Mouse (Mus musculus): ENCODE results near the gene Spef2. TPM values are rescaled to one million over a fixed set of nuclear protein-coding genes. Genes with fewer than 3 reads are reported as not detected.

Spef2 gene
- polyA plus RNA-seq, 1 experiment from 2014 or later: 0.42 TPM

DNA sequence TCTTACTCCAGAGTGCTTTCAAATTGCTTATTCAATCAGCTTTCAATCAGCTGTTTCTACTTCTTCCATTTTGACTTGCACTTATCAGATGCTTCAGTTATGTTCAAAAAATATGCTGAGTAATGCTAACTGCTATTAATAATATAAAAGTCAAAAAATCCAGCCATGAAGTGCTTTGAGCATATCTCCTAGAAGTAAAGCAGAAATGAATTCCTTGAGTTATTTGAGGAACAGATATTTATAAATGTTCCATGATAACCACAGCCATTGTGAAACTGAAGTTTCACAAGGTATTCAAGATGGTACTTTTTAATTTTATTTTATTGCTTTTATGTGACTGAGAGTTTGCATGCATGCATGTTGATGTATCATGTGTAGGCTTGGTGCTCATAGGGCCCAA, 18.4 kb upstream of the Spef2 start:
- no peak overlapping the region for H3K27ac ChIP-seq
- DNase-seq (ENCODE audit: low spot score) (no peak), ATAC-seq (replicated peaks; ENCODE audit: low FRiP score, low read depth) (no peak)
- H3K9ac ChIP-seq (ENCODE audit: low read depth, low read length): no peak overlapping the region
- no peaks in the 10 kb centered on the region for H3K4me1 ChIP-seq (replicated peaks; ENCODE audit: insufficient read depth, low read length)
- H3K36me3 ChIP-seq (ENCODE audit: insufficient read depth, low read length): no peaks in the 10 kb centered on the region
- H3K9me3 ChIP-seq (replicated peaks; ENCODE audit: low read length): no peaks in the 10 kb centered on the region
- no peaks in the 10 kb centered on the region for H3K27me3 ChIP-seq (ENCODE audit: insufficient read depth, low read length)
- no peak overlapping the region for H3K4me2 ChIP-seq (ENCODE audit: low read length)
- TF ChIP-seq CTCF (IDR thresholded peaks at IDR 0.05; ENCODE audit: low read depth): no peak
- H3K4me3 ChIP-seq (replicated peaks; ENCODE audit: low read depth, low read length): no peak overlapping the region

DNA sequence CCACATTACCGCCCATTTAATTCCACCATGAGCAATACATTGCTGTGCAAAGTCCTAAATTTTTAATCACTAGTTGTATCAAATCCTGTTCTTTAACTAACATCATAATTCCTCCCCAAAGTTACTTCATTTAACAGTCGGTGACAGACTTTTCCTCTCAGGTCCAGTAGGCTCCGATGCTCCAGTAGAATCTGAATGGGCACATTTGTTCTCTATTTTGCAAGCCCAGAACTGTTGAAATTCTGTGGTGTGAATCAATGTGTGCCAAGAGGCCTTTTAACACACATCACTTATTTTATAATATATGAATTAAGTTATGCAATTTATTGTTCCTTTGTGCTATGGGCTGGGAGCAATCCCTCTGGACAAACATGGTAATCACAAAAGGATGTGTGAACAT, 2.3 kb upstream of the Spef2 start:
- WGBS: 93% methylated on average over 3 of the region's 3 CpGs
- no peaks in the 10 kb centered on the region for H3K4me1 ChIP-seq (replicated peaks; ENCODE audit: insufficient read depth, low read length)
- no peaks in the 10 kb centered on the region for H3K9me3 ChIP-seq (replicated peaks; ENCODE audit: low read length)
- no peak for DNase-seq (ENCODE audit: low spot score)
- H3K27me3 ChIP-seq (ENCODE audit: insufficient read depth, low read length): no peaks in the 10 kb centered on the region
- H3K27ac ChIP-seq: no peak overlapping the region
- TF ChIP-seq CTCF (IDR thresholded peaks at IDR 0.05; ENCODE audit: low read depth): no peak
- H3K9ac ChIP-seq (ENCODE audit: low read depth, low read length): no peak overlapping the region
- no peak for ATAC-seq (replicated peaks; ENCODE audit: low FRiP score, low read depth)
- no peak overlapping the region for H3K4me3 ChIP-seq (replicated peaks; ENCODE audit: low read depth, low read length)
- no peak overlapping the region for H3K4me2 ChIP-seq (ENCODE audit: low read length)
- no peaks in the 10 kb centered on the region for H3K36me3 ChIP-seq (ENCODE audit: insufficient read depth, low read length)

DNA sequence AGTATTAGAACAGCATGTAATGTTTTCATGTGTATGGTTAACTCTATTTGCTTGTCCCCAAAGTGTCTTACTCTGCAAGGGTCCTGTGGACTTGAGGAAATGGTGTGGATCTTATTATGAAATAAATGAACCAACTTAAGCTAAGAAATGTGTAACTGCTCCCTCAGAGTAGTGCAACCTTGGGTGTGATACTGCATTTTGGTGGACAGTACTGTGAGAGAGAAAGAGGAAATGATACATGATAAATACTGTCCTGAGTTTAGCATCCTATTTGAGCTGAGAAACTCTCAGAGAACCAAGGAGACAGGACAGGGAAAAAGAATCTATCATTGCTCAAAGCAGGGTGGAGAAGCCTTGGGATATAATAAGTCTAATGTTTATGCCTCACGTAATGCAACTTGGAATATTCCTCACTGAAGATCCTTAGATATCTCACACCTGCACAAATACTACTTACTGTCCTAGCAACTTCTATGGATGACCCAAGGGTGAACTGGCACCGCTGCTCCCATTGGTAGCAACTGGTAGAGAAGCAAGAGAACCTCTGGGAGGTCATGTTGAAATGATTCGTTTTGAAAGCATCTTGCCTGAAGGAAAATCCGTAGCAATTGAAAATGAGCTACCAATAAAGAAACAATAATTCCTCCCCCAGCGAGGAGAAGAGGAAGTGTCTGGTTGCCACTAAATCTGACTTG, 1.1 kb downstream of the Spef2 start:
- Histone ChIP-seq H3K36me3 (ENCODE audit: insufficient read depth, low read length) (no peaks in the 10 kb centered on the region), H3K27me3 (ENCODE audit: insufficient read depth, low read length) (no peaks in the 10 kb centered on the region), H3K9ac (ENCODE audit: low read depth, low read length) (no peak overlapping the region), H3K4me1 (replicated peaks; ENCODE audit: insufficient read depth, low read length) (no peaks in the 10 kb centered on the region), H3K9me3 (replicated peaks; ENCODE audit: low read length) (no peaks in the 10 kb centered on the region), H3K4me2 (ENCODE audit: low read length) (no peak overlapping the region), H3K27ac (no peak overlapping the region), H3K4me3 (replicated peaks; ENCODE audit: low read depth, low read length) (no peak overlapping the region)
- DNase-seq (ENCODE audit: low spot score) (no peak), ATAC-seq (replicated peaks; ENCODE audit: low FRiP score, low read depth) (no peak)
- 64% methylated on average over 5 of the region's 5 CpGs for WGBS
- TF ChIP-seq CTCF (IDR thresholded peaks at IDR 0.05; ENCODE audit: low read depth): no peak

DNA sequence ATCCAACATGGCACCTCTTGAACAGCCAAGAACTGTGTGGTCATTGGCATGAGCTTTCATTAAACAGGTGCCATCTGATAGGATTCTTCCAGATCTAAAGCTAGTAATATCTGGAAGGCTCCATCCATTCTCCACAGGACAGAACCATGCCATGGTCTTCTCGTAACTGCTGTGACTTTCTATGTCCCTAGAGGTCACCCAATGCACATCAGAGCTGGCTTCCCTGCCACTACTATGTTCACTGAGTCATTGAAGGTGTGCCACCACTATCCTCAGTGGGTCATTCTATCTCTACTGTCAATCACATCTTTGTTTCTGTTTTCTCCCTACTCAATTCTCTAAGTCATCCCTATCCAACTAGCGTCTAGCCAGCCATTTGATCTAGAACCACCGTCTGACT, 6.5 kb downstream of the Spef2 start:
- H3K36me3 ChIP-seq (ENCODE audit: insufficient read depth, low read length): no peaks in the 10 kb centered on the region
- H3K4me3 ChIP-seq (replicated peaks; ENCODE audit: low read depth, low read length): no peak overlapping the region
- H3K4me1 ChIP-seq (replicated peaks; ENCODE audit: insufficient read depth, low read length): no peaks in the 10 kb centered on the region
- ATAC-seq (replicated peaks; ENCODE audit: low FRiP score, low read depth) (no peak), DNase-seq (ENCODE audit: low spot score) (no peak)
- TF ChIP-seq CTCF (IDR thresholded peaks at IDR 0.05; ENCODE audit: low read depth): no peak
- no peaks in the 10 kb centered on the region for H3K27me3 ChIP-seq (ENCODE audit: insufficient read depth, low read length)
- H3K9me3 ChIP-seq (replicated peaks; ENCODE audit: low read length): no peaks in the 10 kb centered on the region
- no peak overlapping the region for H3K4me2 ChIP-seq (ENCODE audit: low read length)
- 94% methylated on average over 3 of the region's 3 CpGs for WGBS
- H3K27ac ChIP-seq: no peak overlapping the region
- H3K9ac ChIP-seq (ENCODE audit: low read depth, low read length): no peak overlapping the region

DNA sequence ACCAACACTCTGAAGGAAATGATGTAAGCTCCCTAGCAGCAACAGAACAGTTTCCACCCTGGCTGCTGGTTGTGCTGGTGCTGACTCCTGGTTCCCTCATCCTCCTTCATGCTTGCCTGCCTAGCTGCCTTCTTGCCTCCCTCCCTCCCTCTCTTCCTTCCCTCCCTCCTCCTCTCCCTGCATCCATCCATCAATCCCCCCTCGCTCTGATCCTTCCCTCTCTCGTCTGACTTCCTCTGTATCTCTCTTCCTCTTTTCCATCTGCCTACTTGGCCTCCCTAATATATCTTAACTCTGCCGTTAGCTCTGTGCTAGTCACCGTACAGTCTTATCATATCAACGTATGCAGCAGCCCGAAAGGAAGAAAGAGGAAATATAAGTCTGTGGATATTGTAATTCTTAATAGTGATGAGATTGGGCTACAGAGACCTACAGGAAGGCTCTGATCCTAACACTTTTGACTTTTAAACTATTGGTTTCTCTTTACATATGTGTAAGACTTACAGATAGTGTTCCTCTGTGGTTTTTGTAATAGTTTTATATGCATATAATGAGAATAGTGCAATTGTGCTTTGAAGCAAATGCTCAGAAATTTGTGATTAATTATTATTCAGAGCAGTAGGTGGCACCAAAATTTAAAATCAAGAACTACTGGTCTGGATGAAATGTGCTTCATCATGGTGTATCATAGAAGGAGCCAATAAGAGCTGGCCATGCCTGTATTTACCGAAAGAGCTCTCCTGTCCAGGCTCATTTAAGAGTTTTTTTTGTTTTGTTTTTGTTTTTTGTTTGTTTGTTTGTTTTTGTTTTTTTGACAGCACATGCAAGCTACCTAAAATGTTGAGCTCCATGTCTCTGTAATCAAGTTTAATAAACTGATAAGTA, 33.9 kb downstream of the Spef2 start:
- WGBS: 66% methylated on average over 7 of the region's 7 CpGs
- Histone ChIP-seq H3K4me3 (replicated peaks; ENCODE audit: low read depth, low read length) (no peak overlapping the region), H3K27ac (no peak overlapping the region), H3K9me3 (replicated peaks; ENCODE audit: low read length) (no peaks in the 10 kb centered on the region), H3K4me2 (ENCODE audit: low read length) (no peak overlapping the region), H3K27me3 (ENCODE audit: insufficient read depth, low read length) (no peaks in the 10 kb centered on the region), H3K9ac (ENCODE audit: low read depth, low read length) (no peak overlapping the region), H3K4me1 (replicated peaks; ENCODE audit: insufficient read depth, low read length) (no peaks in the 10 kb centered on the region), H3K36me3 (ENCODE audit: insufficient read depth, low read length) (no peaks in the 10 kb centered on the region)
- no peak for TF ChIP-seq CTCF (IDR thresholded peaks at IDR 0.05; ENCODE audit: low read depth)
- DNase-seq (ENCODE audit: low spot score): no peak
- ATAC-seq (replicated peaks; ENCODE audit: low FRiP score, low read depth): no peak

DNA sequence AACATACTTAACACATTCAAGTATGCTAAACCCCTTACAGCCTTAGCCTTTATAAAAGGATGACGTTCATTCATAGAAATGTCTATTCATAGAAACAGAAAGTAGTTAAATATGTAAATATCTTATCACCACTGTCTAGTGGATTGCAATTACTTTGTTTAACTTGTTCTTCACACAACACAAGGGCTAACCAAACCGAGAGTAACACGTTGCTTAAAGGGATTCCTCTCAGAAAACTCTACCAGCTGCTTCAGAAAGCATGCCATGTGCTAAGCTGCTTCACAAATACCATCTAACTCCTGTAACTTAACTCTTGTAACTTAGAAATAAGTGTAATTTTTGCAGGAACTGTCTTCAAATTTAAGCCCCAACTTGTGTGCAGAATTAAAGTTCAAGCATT, 35.0 kb downstream of the Spef2 start:
- ATAC-seq (replicated peaks; ENCODE audit: low FRiP score, low read depth): no peak
- Histone ChIP-seq H3K4me1 (replicated peaks; ENCODE audit: insufficient read depth, low read length) (no peaks in the 10 kb centered on the region), H3K27me3 (ENCODE audit: insufficient read depth, low read length) (no peaks in the 10 kb centered on the region), H3K36me3 (ENCODE audit: insufficient read depth, low read length) (no peaks in the 10 kb centered on the region), H3K4me3 (replicated peaks; ENCODE audit: low read depth, low read length) (no peak overlapping the region), H3K9me3 (replicated peaks; ENCODE audit: low read length) (no peaks in the 10 kb centered on the region), H3K4me2 (ENCODE audit: low read length) (no peak overlapping the region), H3K27ac (no peak overlapping the region), H3K9ac (ENCODE audit: low read depth, low read length) (no peak overlapping the region)
- no peak for TF ChIP-seq CTCF (IDR thresholded peaks at IDR 0.05; ENCODE audit: low read depth)
- WGBS: 82% methylated on average over 3 of the region's 3 CpGs
- no peak for DNase-seq (ENCODE audit: low spot score)
